Comparison of ENCODE assay signal across 9 mouse cellular contexts in the genomic region with DNA sequence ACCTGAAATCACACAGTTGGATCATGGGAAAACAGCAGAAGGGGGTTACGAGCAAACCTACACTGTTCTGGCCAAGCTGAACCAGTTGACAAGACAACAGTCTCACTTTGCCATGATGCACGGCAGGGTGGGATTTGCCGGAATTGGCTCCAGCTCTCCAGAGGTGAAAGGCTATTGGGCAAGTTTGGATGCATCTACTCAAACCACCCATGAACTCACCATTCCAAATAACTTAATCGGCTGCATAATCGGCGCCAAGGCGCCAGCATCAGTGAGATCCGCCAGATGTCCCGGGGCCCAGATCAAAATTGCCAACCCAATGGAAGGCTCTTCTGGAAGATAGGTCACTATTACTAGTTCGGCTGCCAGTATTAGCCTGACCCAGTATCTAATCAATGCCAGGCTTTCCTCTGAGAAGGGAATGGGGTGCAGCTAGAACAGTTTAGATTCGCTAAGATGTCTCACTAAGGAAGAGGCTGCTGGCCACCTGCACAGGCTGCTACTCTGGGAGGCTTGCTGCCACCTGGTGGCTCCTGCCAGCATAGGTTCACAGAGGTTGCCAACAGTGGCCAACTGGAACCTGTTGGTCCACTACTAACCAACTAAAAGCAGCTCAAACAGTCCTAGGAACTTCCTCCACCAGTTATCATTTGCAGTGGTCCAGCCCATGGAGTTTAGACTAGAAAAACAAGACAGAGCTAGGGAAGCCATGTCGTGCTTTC. TPM values are rescaled to one million over a fixed set of nuclear protein-coding genes. Genes with fewer than 3 reads are reported as not detected.
DNase-seq lines count a peak whose midpoint lies in the region; ATAC-seq and TF ChIP-seq lines count a peak whose summit lies in the region.
"Had no signal": no experiment of that assay in that cellular context is flagged by ENCODE, and none has a peak within 500 bp of the region (broad histone marks: within the 10 kb centered on the region; RNA-seq: fewer than 3 reads in every experiment).

No protein-coding gene starts in this region.

- H3K4me2 ChIP-seq in midbrain, embryonic 11.5 days: no peak overlapping the region
- H3K4me2 ChIP-seq in midbrain, embryonic 15.5 days: no peak overlapping the region
- no peak overlapping the region for H3K4me2 ChIP-seq in embryonic facial prominence, embryonic 12.5 days (replicated peaks)
- H3K4me2 ChIP-seq: neural tube, embryonic 13.5 days had no signal

- no peaks in the 10 kb centered on the region for H3K4me1 ChIP-seq in midbrain, embryonic 11.5 days (ENCODE audit: control insufficient read depth, insufficient read depth, low read length)
- H3K4me1 ChIP-seq in midbrain, embryonic 15.5 days: no peaks in the 10 kb centered on the region
- peaks cover 2% of the 10 kb centered on the region for H3K4me1 ChIP-seq in bone marrow, adult 2 months (ENCODE audit: control insufficient read depth, insufficient read depth, low read length)
- H3K4me1 ChIP-seq in embryonic facial prominence, embryonic 12.5 days: no peaks in the 10 kb centered on the region
- H3K4me1 ChIP-seq: neural tube, embryonic 13.5 days had no signal

- peak; percentile 89 for DNase-seq in midbrain, embryonic 11.5 days (ENCODE audit: low spot score, missing footprints)
- peak; percentile 10 for DNase-seq in hindlimb bud, embryonic 11.5 days (ENCODE audit: extremely low spot score, low read depth, low spot score)
- DNase-seq in left cerebral cortex, postnatal 36 days (ENCODE audit: low spot score in 2 of 2): peak; percentile 56 to 57
- DNase-seq in natural killer cell, adult 2 months (ENCODE audit: low spot score in 2 of 2): peak; percentile 64 to 76
- DNase-seq in thymus, postnatal 14 days: peak; percentile 82

- WGBS in midbrain, embryonic 11.5 days: 75% methylated on average over 12 of the region's 12 CpGs
- WGBS in midbrain, embryonic 15.5 days: 74% methylated on average over 12 of the region's 12 CpGs
- 76% methylated on average over 12 of the region's 12 CpGs for WGBS in bone marrow, adult 2 months
- WGBS in embryonic facial prominence, embryonic 12.5 days: 69% methylated on average over 12 of the region's 12 CpGs

- TF ChIP-seq CTCF in bone marrow, adult 2 months (IDR thresholded peaks at IDR 0.05; ENCODE audit: control insufficient read depth, insufficient read depth, low read length): peak; percentile 93

- H3K36me3 ChIP-seq in midbrain, embryonic 11.5 days (ENCODE audit: control insufficient read depth, insufficient read depth, low read length): no peaks in the 10 kb centered on the region
- no peaks in the 10 kb centered on the region for H3K36me3 ChIP-seq in midbrain, embryonic 15.5 days (replicated peaks)
- no peaks in the 10 kb centered on the region for H3K36me3 ChIP-seq in embryonic facial prominence, embryonic 12.5 days
- H3K36me3 ChIP-seq: neural tube, embryonic 13.5 days had no signal

- H3K9me3 ChIP-seq in midbrain, embryonic 11.5 days (ENCODE audit: control insufficient read depth, low read length): no peaks in the 10 kb centered on the region
- H3K9me3 ChIP-seq in midbrain, embryonic 15.5 days: no peaks in the 10 kb centered on the region
- H3K9me3 ChIP-seq in embryonic facial prominence, embryonic 12.5 days: no peaks in the 10 kb centered on the region
- H3K9me3 ChIP-seq: neural tube, embryonic 13.5 days had no signal

- no peak overlapping the region for H3K27ac ChIP-seq in midbrain, embryonic 11.5 days (ENCODE audit: low read depth, low read length)
- no peak overlapping the region for H3K27ac ChIP-seq in midbrain, embryonic 15.5 days
- no peak overlapping the region for H3K27ac ChIP-seq in bone marrow, adult 2 months (ENCODE audit: control insufficient read depth, insufficient read depth, low read depth, low read length, poor library complexity)
- no peak overlapping the region for H3K27ac ChIP-seq in embryonic facial prominence, embryonic 12.5 days
- H3K27ac ChIP-seq: neural tube, embryonic 13.5 days had no signal

- no peak for ATAC-seq in midbrain, embryonic 11.5 days (ENCODE audit: low FRiP score)
- ATAC-seq in midbrain, embryonic 15.5 days (replicated peaks): no peak
- 0 out of 2 replicates have a peak, but pooled peaks have one; percentile 47 for ATAC-seq in embryonic facial prominence, embryonic 12.5 days (ENCODE audit: insufficient number of reproducible peaks, insufficient read depth, low FRiP score, low TSS enrichment)

- H3K4me3 ChIP-seq in midbrain, embryonic 11.5 days (ENCODE audit: low read depth, low read length): no peak overlapping the region
- H3K4me3 ChIP-seq in midbrain, embryonic 15.5 days: no peak overlapping the region
- H3K4me3 ChIP-seq in bone marrow, adult 2 months (replicated peaks; ENCODE audit: control insufficient read depth, low read depth, low read length): no peak overlapping the region
- no peak overlapping the region for H3K4me3 ChIP-seq in embryonic facial prominence, embryonic 12.5 days
- H3K4me3 ChIP-seq: neural tube, embryonic 13.5 days had no signal

- H3K9ac ChIP-seq in midbrain, embryonic 11.5 days (ENCODE audit: low read length): no peak overlapping the region
- no peak overlapping the region for H3K9ac ChIP-seq in midbrain, embryonic 15.5 days
- H3K9ac ChIP-seq in embryonic facial prominence, embryonic 12.5 days: no peak overlapping the region
- H3K9ac ChIP-seq: neural tube, embryonic 13.5 days had no signal

- TF ChIP-seq POLR2A in bone marrow, adult 2 months (IDR thresholded peaks at IDR 0.05; ENCODE audit: borderline replicate concordance, control insufficient read depth, low read depth, low read length): no peak

- no peaks in the 10 kb centered on the region for H3K27me3 ChIP-seq in midbrain, embryonic 11.5 days (ENCODE audit: control insufficient read depth, insufficient read depth, low read length)
- H3K27me3 ChIP-seq in midbrain, embryonic 15.5 days (replicated peaks): no peaks in the 10 kb centered on the region
- H3K27me3 ChIP-seq in embryonic facial prominence, embryonic 12.5 days: no peaks in the 10 kb centered on the region
- H3K27me3 ChIP-seq: neural tube, embryonic 13.5 days had no signal

- intact Hi-C loops in left cerebral cortex, postnatal 36 days (cut with DNase I): loop anchor here (2.0 to 10.0 kb wide), 2 partner anchors 48 to 408 kb away; a partner anchor contains a TSS

RNA-seq across cellular contexts. Expression of a gene that starts 19.9 kb away (rescaled TPM):
- polyA plus RNA-seq in midbrain, embryonic 11.5 days (2014; fragmentation: Nextera tagmentation; extraction: Ambion mirVana): 1.7 and 2.3 TPM in 2 replicates
- polyA plus RNA-seq in midbrain, embryonic 15.5 days (2015; fragmentation: Nextera tagmentation; extraction: Ambion mirVana): 1.8 and 1.9 TPM in 2 replicates
- 9.9 and 24.4 TPM in 2 replicates for polyA plus RNA-seq in bone marrow, adult 2 months (2011; ENCODE audit: insufficient read depth, insufficient read length, low replicate concordance, missing spikeins)
- polyA plus RNA-seq in embryonic facial prominence, embryonic 12.5 days (2016; fragmentation: Nextera tagmentation; extraction: Ambion mirVana): 4.4 and 5.0 TPM in 2 replicates
- 10 to 100 TPM in 1 of 2 experiments, 1 to 10 TPM in 1; 7.9 to 10.7 TPM for total RNA-seq in left cerebral cortex, postnatal 36 days (2021)

Comparison
In these comparisons a context has a peak if more than half of its experiments do, and no peak if none do; other contexts are left out.
1. DNase-seq: peak in every context shown above with its lines; median percentile 89 in midbrain, embryonic 11.5 days; 82 in thymus, postnatal 14 days; 70 in natural killer cell, adult 2 months; 56 in left cerebral cortex, postnatal 36 days; 10 in hindlimb bud, embryonic 11.5 days.